In the genomic region with DNA sequence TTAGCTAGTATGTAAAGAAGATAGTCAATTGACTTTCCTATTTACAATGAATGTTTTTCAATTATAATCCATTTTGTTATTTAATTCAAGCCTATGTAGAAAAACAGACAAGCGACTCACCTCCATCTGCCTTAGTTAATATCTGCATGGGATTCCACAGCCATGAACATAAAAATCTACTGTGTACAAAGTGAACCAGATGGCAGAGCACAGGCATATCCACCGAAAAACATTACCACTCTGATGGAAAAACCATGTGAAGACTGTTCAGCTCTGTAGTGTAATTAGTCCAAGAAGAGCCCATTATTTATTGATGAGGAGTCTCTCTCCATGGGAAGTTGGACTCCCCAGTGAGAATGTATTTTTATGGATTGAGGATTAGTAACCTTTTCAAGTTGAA, we compare ENCODE assay signal across 19 mouse cellular contexts. TPM values are rescaled to one million over a fixed set of nuclear protein-coding genes. Genes with fewer than 3 reads are reported as not detected.
DNase-seq lines count a peak whose midpoint lies in the region; ATAC-seq lines count a peak whose summit lies in the region.
"Had no signal": no experiment of that assay in that cellular context is flagged by ENCODE, and none has a peak within 500 bp of the region (broad histone marks: within the 10 kb centered on the region; RNA-seq: fewer than 3 reads in every experiment).

No protein-coding gene starts in this region.

- no peaks in the 10 kb centered on the region for H3K27me3 ChIP-seq in hindbrain, embryonic 13.5 days
- H3K27me3 ChIP-seq in hindbrain, embryonic 12.5 days, result no peaks in the 10 kb centered on the region
- no peaks in the 10 kb centered on the region for H3K27me3 ChIP-seq in midbrain, embryonic 16.5 days (ENCODE audit: control insufficient read depth, insufficient read depth, low read depth, low read length)
- no peaks in the 10 kb centered on the region for H3K27me3 ChIP-seq in midbrain, embryonic 13.5 days
- no peaks in the 10 kb centered on the region for H3K27me3 ChIP-seq in hindbrain, embryonic 16.5 days (replicated peaks; ENCODE audit: control insufficient read depth, insufficient read depth, low read length)

- H3K4me1 ChIP-seq in hindbrain, embryonic 13.5 days (replicated peaks), result peaks cover 31% of the 10 kb centered on the region
- peaks cover 10% of the 10 kb centered on the region for H3K4me1 ChIP-seq in hindbrain, embryonic 12.5 days
- H3K4me1 ChIP-seq in midbrain, embryonic 16.5 days (ENCODE audit: control insufficient read depth, insufficient read depth, low read length), result peaks cover 23% of the 10 kb centered on the region
- peaks cover 47% of the 10 kb centered on the region for H3K4me1 ChIP-seq in midbrain, embryonic 13.5 days (replicated peaks)
- H3K4me1 ChIP-seq in hindbrain, embryonic 16.5 days (ENCODE audit: control insufficient read depth, insufficient read depth, low read depth, low read length), result peaks cover 9% of the 10 kb centered on the region
- H3K4me1 ChIP-seq: liver, embryonic 12.5 days had no signal

- 63% methylated on average over 2 of the region's 2 CpGs for WGBS in hindbrain, embryonic 13.5 days
- WGBS in hindbrain, embryonic 12.5 days, result 70% methylated on average over 2 of the region's 2 CpGs
- 57% methylated on average over 2 of the region's 2 CpGs for WGBS in midbrain, embryonic 16.5 days
- WGBS in midbrain, embryonic 13.5 days, result 57% methylated on average over 2 of the region's 2 CpGs
- WGBS in hindbrain, embryonic 16.5 days, result 53% methylated on average over 2 of the region's 2 CpGs

- no peak overlapping the region for H3K9ac ChIP-seq in hindbrain, embryonic 13.5 days
- no peak overlapping the region for H3K9ac ChIP-seq in hindbrain, embryonic 12.5 days
- no peak overlapping the region for H3K9ac ChIP-seq in midbrain, embryonic 16.5 days (ENCODE audit: low read depth, low read length)
- no peak overlapping the region for H3K9ac ChIP-seq in midbrain, embryonic 13.5 days (replicated peaks)
- no peak overlapping the region for H3K9ac ChIP-seq in hindbrain, embryonic 16.5 days (ENCODE audit: low read depth, low read length)
- H3K9ac ChIP-seq: heart, embryonic 12.5 days; limb, embryonic 12.5 days; liver, embryonic 12.5 days had no signal

- no peak for ATAC-seq in hindbrain, embryonic 13.5 days (ENCODE audit: low FRiP score)
- ATAC-seq in hindbrain, embryonic 12.5 days (ENCODE audit: low FRiP score), result no peak
- no peak for ATAC-seq in midbrain, embryonic 16.5 days
- no peak for ATAC-seq in midbrain, embryonic 13.5 days
- ATAC-seq in hindbrain, embryonic 16.5 days, result no peak
- ATAC-seq: inflammation-experienced regulatory T-cells, adult 6 months; liver, embryonic 12.5 days had no signal

- no peak overlapping the region for H3K4me3 ChIP-seq in hindbrain, embryonic 13.5 days
- H3K4me3 ChIP-seq in hindbrain, embryonic 12.5 days, result no peak overlapping the region
- peak overlapping the region; percentile 12 for H3K4me3 ChIP-seq in midbrain, embryonic 16.5 days (ENCODE audit: low read depth, low read length)
- no peak overlapping the region; the same call in 1 of the 2 replicates for H3K4me3 ChIP-seq in midbrain, embryonic 13.5 days (replicated peaks)
- H3K4me3 ChIP-seq in hindbrain, embryonic 16.5 days (ENCODE audit: low read length), result no peak overlapping the region; the same call in 1 of the 2 replicates
- H3K4me3 ChIP-seq: heart, embryonic 12.5 days; limb, embryonic 12.5 days; liver, embryonic 12.5 days had no signal

- DNase-seq in lung, postnatal 36 days, result no peak
- DNase-seq in left cerebral cortex, postnatal 36 days (ENCODE audit: low spot score in 2 of 2), result no peak
- DNase-seq: adrenal gland, adult 8-10 months; cerebellum, adult 8-10 months; heart, adult 11 months; heart, postnatal 14 days; kidney, adult 2 months; kidney, postnatal 25 days; lung, adult 2 months; lung, postnatal 4 days had no signal

- H3K27ac ChIP-seq in hindbrain, embryonic 13.5 days, result no peak overlapping the region
- H3K27ac ChIP-seq in hindbrain, embryonic 12.5 days, result no peak overlapping the region
- no peak overlapping the region for H3K27ac ChIP-seq in midbrain, embryonic 16.5 days (ENCODE audit: low read length)
- no peak overlapping the region for H3K27ac ChIP-seq in midbrain, embryonic 13.5 days
- H3K27ac ChIP-seq in hindbrain, embryonic 16.5 days (ENCODE audit: low read depth, low read length), result no peak overlapping the region
- H3K27ac ChIP-seq: limb, embryonic 12.5 days; liver, embryonic 12.5 days had no signal

- H3K36me3 ChIP-seq in hindbrain, embryonic 13.5 days, result no peaks in the 10 kb centered on the region
- no peaks in the 10 kb centered on the region for H3K36me3 ChIP-seq in hindbrain, embryonic 12.5 days
- H3K36me3 ChIP-seq in midbrain, embryonic 16.5 days (ENCODE audit: control insufficient read depth, insufficient read depth, low read length), result no peaks in the 10 kb centered on the region
- no peaks in the 10 kb centered on the region for H3K36me3 ChIP-seq in midbrain, embryonic 13.5 days
- no peaks in the 10 kb centered on the region for H3K36me3 ChIP-seq in hindbrain, embryonic 16.5 days (ENCODE audit: control insufficient read depth, insufficient read depth, low read length)
- H3K36me3 ChIP-seq: heart, embryonic 12.5 days; limb, embryonic 12.5 days; liver, embryonic 12.5 days had no signal

- peak overlapping the region; percentile 37 for H3K4me2 ChIP-seq in hindbrain, embryonic 13.5 days
- no peak overlapping the region for H3K4me2 ChIP-seq in hindbrain, embryonic 12.5 days (replicated peaks)
- peak overlapping the region; percentile 38 for H3K4me2 ChIP-seq in midbrain, embryonic 16.5 days (ENCODE audit: low read length)
- H3K4me2 ChIP-seq in midbrain, embryonic 13.5 days (replicated peaks), result no peak overlapping the region
- H3K4me2 ChIP-seq in hindbrain, embryonic 16.5 days (ENCODE audit: low read length), result peak overlapping the region; percentile 51
- H3K4me2 ChIP-seq: heart, embryonic 12.5 days; limb, embryonic 12.5 days; liver, embryonic 12.5 days had no signal

- no peaks in the 10 kb centered on the region for H3K9me3 ChIP-seq in hindbrain, embryonic 13.5 days
- no peaks in the 10 kb centered on the region for H3K9me3 ChIP-seq in hindbrain, embryonic 12.5 days (replicated peaks)
- no peaks in the 10 kb centered on the region for H3K9me3 ChIP-seq in midbrain, embryonic 16.5 days (replicated peaks; ENCODE audit: control insufficient read depth, low read length, poor library complexity, severe bottlenecking)
- no peaks in the 10 kb centered on the region for H3K9me3 ChIP-seq in midbrain, embryonic 13.5 days
- H3K9me3 ChIP-seq in hindbrain, embryonic 16.5 days (ENCODE audit: control insufficient read depth, low read length), result no peaks in the 10 kb centered on the region
- H3K9me3 ChIP-seq: heart, embryonic 12.5 days; limb, embryonic 12.5 days; liver, embryonic 12.5 days had no signal

- intact Hi-C loops in left cerebral cortex, postnatal 36 days (cut with DNase I), result loop anchor here (10.0 kb wide), 1 partner anchor 672 kb away; no protein-coding TSS in a partner anchor

RNA-seq across cellular contexts. Expression of a gene that starts 7.0 kb away (rescaled TPM):
- 83.3 and 84.2 TPM in 2 replicates for polyA plus RNA-seq in hindbrain, embryonic 13.5 days (2015; fragmentation: Nextera tagmentation; extraction: Ambion mirVana)
- polyA plus RNA-seq in hindbrain, embryonic 12.5 days (2016; fragmentation: Nextera tagmentation; extraction: Ambion mirVana), result 36.2 and 42.5 TPM in 2 replicates
- polyA plus RNA-seq in midbrain, embryonic 16.5 days (2015; fragmentation: Nextera tagmentation; extraction: Ambion mirVana), result 121 and 122 TPM in 2 replicates
- 79.9 and 87.6 TPM in 2 replicates for polyA plus RNA-seq in midbrain, embryonic 13.5 days (2015; fragmentation: Nextera tagmentation; extraction: Ambion mirVana)
- 95.1 and 99.5 TPM in 2 replicates for polyA plus RNA-seq in hindbrain, embryonic 16.5 days (2015; fragmentation: Nextera tagmentation; extraction: Ambion mirVana)
- total RNA-seq in left cerebral cortex, postnatal 36 days (2021), result 10 to 100 TPM; 40.9 to 42.9 TPM
- polyA plus RNA-seq: inflammation-experienced regulatory T-cells, adult 6 months had no signal

RNA-seq across cellular contexts. Expression of a gene that starts 38.5 kb away (rescaled TPM):
- polyA plus RNA-seq in hindbrain, embryonic 13.5 days (2015; fragmentation: Nextera tagmentation; extraction: Ambion mirVana), result 85.0 and 86.3 TPM in 2 replicates
- polyA plus RNA-seq in hindbrain, embryonic 12.5 days (2016; fragmentation: Nextera tagmentation; extraction: Ambion mirVana), result 80.6 and 88.6 TPM in 2 replicates
- 103 and 110 TPM in 2 replicates for polyA plus RNA-seq in midbrain, embryonic 16.5 days (2015; fragmentation: Nextera tagmentation; extraction: Ambion mirVana)
- 92.0 and 92.6 TPM in 2 replicates for polyA plus RNA-seq in midbrain, embryonic 13.5 days (2015; fragmentation: Nextera tagmentation; extraction: Ambion mirVana)
- 103 and 107 TPM in 2 replicates for polyA plus RNA-seq in hindbrain, embryonic 16.5 days (2015; fragmentation: Nextera tagmentation; extraction: Ambion mirVana)
- total RNA-seq in left cerebral cortex, postnatal 36 days (2021), result 10 to 100 TPM; 34.3 to 35.4 TPM

Comparison
In these comparisons a context has a peak if more than half of its experiments do, and no peak if none do; other contexts are left out.
1. H3K4me2 ChIP-seq: peak in hindbrain, embryonic 13.5 days (single experiment), midbrain, embryonic 16.5 days (single experiment) and hindbrain, embryonic 16.5 days (single experiment); none in hindbrain, embryonic 12.5 days (single experiment) and midbrain, embryonic 13.5 days (single experiment).